Mouse (Mus musculus) brain, embryonic 14.5 days (tissue): ENCODE measurements around the gene Cck. TPM values are rescaled to one million over a fixed set of nuclear protein-coding genes. Genes with fewer than 3 reads are reported as not detected.

Source experiments
- DNase-seq: peaks from one replicate; pipeline ENCODE4 v3.0.0-alpha.2; 2011; ENCODE audit warnings: low read depth
- CTCF ChIP-seq: fragments of 200-500 bp; IDR thresholded peaks from 2 replicates; pipeline ENCODE4 v1.5.1; 2012; ENCODE audit warnings: inconsistent platforms, mild to moderate bottlenecking, moderate library complexity, borderline replicate concordance; ENCODE audit not compliant: insufficient read depth, insufficient read length; ENCODE audit errors: extremely low read depth
- POLR2A ChIP-seq: fragments of 200-500 bp; IDR thresholded peaks from 2 replicates; pipeline ENCODE4 v1.6.1; 2012; ENCODE audit warnings: mild to moderate bottlenecking, inconsistent platforms, borderline replicate concordance; ENCODE audit not compliant: poor library complexity, insufficient read depth, insufficient read length, severe bottlenecking; ENCODE audit errors: extremely low read depth
- polyA plus RNA-seq: library from polyadenylated mRNA; depleted of rRNA; stranded (reverse); fragments of >200 nt; gene quantifications from 2 replicates; pipeline ENCODE4 v1.2.3, GENCODE M21; 2012

Gene Cck
- polyA plus RNA-seq, 1 experiment, result 34.1 TPM

DNA sequence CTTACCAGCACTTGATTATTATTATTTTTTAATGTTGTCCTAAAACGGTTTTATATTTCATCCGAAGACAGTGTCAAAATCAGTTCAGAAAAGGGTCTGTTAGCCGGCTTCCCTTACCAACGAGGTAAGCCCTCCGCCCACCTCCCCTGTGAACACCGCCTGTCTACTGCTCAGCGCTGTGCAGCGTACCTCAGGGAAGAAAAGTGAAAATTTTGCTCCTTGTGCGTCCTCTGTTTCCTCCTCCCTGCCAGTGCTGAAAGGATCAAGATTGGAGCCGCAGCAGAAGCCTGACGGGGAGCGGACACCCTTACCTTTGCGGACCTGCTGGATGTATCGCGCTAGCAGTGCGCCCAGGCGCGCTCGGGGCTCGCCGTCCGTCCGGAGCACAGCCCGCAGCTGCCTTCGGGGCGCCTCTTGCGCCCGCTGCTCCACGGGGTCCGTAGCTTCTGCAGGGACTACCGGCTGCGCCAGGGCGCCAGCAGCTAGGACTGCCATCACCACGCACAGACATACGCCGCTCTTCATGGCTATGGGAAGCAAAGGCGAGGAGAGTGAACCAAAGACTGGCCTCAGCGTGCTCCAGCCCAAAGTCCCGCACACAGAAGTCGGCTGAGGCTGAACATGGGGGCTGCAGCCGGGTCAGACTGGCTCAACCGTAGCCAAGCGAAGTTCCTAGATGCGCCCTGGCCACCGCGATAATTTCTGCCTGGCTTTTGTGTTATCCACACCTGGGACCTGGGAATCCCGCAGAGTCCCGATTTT is 1.3 kb downstream of the Cck start:
- DNase-seq, result no peak
- TF ChIP-seq POLR2A (no peak), CTCF (no peak)

DNA sequence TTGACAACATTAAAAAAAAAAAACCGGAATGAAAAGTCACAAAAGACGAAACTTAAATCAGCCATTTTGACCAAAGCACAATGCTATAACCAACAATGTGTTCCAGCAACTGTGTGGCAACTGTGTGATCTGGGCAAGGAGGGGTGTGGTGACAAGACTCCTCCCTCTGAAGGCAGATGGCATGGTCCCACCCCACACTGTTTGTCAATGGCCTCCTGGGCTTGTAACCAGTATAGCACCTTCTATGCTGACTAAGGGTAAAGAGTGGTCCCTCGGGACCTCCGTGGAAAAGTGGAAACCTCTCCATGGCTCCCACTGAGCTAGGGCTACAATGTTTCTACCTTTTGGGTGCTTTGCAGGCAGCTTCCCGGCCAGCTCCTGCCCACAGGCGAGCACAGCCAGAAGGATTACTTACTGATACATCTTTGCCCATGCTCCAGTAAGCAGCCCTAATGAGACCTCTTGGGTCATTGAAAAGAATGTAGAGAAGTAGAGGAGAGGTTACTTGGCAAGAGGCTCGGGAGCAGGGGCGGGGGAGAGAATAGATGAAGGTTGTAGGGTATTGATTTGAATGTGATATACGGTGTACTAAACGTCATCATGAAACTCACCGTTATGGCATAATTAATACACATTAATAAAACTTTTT is 3.8 kb downstream of the Cck start:
- no peak for TF ChIP-seq CTCF
- TF ChIP-seq POLR2A, result no peak
- DNase-seq, result no peak

DNA sequence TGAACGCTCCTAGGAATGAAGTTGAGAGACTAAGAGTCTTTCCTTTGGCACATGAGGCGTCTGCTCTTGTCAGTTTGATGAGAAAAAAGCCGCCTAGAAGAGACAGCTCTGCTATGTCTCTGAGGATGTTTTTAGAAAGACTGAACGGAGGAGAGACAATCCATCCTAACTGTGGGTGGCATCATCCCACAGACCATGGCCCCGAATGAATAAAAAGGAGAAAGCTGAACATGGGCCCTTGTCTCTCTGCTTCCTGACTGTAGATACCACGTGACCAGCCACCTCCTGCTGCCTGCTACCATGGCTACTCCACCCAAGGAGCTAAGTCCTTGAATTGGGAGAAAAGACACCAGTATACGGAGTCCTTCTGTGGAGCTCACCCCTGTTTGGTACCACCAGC is 8.3 kb downstream of the Cck start:
- no peak for TF ChIP-seq CTCF
- no peak for TF ChIP-seq POLR2A
- no peak for DNase-seq

DNA sequence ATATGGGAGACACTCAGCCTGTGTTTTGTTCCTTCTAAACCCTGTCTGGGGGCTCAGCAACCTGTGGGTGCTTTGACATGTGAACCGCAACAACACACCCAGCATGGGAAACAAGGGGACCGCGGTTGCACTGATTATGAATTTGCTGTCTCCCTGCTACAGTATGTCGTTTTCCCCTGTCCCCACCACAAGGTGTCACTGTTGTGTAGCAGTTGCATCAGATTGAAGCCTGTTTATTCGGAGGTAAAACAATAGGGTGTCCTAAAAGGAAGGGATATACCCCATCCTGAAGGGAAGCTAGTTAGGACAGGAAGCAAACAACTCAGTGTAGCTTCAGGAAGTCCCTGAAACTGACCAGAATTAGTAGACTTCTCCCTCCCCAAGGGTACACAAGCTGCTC is 16.0 kb downstream of the Cck start:
- TF ChIP-seq POLR2A, result no peak
- peak; percentile 85 for TF ChIP-seq CTCF
- peak; percentile 92 for DNase-seq

GRCm38 (mm10) chr9:121477305-121477911 is 18.1 kb downstream of the Cck start:
- peak; percentile 93 for TF ChIP-seq CTCF
- no peak for TF ChIP-seq POLR2A

GRCm38 (mm10) chr9:121475488-121476452 is 19.7 kb downstream of the Cck start:
- no peak for TF ChIP-seq CTCF
- TF ChIP-seq POLR2A, result no peak
- peak; percentile 43 for DNase-seq

More at GRCm38 (mm10) chr9:121477305-121477911, 18.1 kb downstream of the Cck start:
- DNase-seq, result peak; percentile 94

DNA sequence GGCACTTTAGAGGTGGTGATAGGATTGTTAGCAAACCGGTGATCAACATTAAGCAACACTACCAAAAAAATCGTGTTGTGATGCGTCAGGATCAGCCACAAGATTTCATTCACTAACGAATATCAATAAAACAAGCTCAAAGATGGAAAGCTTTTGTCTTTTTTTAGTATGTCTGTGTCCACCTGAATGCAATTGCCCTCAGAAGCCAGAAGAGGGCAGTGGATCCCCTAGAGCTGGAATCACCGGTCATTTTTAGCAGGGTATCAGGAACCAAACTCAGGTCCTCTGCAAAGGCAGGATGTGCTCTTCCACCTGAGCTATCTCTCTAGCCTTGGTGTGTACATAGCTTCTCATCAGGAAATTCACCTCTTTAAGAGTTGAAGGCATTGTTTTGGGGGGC is 20.7 kb downstream of the Cck start:
- no peak for TF ChIP-seq POLR2A
- TF ChIP-seq CTCF, result peak; percentile 35; the same call in 1 of the 2 replicates
- no peak for DNase-seq

DNA sequence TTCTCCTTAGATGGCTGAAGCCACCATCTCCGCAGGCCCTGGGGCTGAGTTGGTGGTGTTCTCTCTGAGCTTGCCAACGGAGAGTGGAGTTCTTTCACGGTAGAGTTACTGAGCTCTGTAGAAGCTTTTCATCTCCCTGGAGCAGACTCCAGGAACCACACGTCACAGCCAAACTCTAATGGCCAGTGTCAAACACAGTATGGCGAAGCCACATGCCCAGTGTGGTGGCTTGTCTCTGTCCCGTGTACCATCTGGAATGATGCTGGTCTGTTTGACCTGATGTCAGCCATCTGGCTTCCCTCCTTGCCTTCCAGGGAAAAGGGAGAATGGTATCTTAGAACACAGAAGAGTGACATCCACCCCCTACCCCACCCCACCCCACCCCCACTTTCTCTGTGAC is 25.8 kb downstream of the Cck start:
- peak; percentile 27 for DNase-seq
- TF ChIP-seq POLR2A (no peak), CTCF (no peak)

GRCm38 (mm10) chr9:121467460-121467859 is 28.0 kb downstream of the Cck start:
- DNase-seq, result peak; percentile 24
- TF ChIP-seq POLR2A (no peak), CTCF (no peak)

DNA sequence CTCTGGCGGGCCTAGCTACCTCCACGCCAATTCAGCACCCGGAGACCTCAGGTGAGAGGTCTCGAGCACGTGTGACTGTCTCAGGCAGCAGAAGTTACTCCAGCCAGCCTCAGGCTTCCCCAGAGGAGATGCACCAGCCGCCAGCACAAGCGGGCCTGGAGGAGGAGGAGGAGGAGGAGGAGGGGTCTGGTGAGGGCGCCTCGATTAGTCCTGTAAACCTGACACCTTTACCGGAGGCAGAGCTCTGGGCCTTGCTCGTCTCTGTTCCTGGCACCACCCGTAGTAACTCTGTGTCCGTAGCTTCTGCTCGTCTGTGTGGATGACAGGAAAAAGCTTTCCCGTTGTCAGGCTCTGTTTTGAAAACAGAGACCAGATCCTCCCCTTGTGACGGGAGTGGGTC is 35.0 kb downstream of the Cck start:
- no peak for DNase-seq
- TF ChIP-seq CTCF (no peak), POLR2A (no peak)

- TF ChIP-seq CTCF, result no peak
- DNase-seq, result no peak
Observed at GRCm38 (mm10) chr9:121459950-121460349, 35.5 kb downstream of the Cck start.

GRCm38 (mm10) chr9:121458466-121458865 is 37.0 kb downstream of the Cck start:
- TF ChIP-seq POLR2A (no peak), CTCF (peak; percentile 85)
- peak; percentile 56 for DNase-seq

DNA sequence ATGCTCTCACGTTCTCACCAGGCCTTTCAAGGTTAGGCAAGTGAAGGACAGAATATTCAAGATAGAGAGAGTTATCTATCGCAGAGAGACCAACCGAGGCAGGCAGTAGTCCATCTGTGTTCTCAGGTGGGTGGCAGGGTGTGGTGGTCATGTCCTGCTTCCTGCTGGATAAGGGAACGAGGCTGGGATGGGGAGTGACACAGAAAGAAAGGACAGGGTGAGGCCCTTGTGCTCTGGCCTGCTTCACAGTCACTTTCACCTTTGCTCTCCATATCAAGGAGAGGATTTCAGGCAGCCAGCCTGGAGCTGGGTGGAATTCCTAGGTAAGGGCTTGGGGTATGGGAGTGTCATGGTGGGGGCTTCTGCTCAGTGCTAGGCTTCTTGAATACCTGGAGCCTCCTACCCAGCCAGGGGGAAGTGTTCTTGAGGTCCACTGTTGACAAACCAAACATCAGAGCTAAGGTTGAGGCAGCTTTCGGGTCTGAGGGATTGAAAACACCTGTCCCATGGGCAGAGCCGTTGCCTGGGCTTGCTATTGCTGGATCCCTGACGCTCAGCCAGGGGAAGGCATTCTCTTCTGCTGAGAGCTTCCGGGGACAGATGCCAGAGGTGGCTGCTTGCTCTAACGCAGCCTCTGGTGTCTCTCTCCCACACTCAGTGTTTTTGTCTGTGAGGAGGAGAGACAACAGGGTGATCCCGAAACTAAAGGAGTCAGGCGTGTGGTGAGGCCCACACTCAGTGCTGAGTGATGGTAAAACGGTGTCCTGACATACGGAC is 38.6 kb downstream of the Cck start:
- DNase-seq, result no peak
- no peak for TF ChIP-seq CTCF
- TF ChIP-seq POLR2A, result no peak

GRCm38 (mm10) chr9:121454891-121455290 is 40.6 kb downstream of the Cck start:
- TF ChIP-seq CTCF (no peak), POLR2A (no peak)
- no peak for DNase-seq

DNA sequence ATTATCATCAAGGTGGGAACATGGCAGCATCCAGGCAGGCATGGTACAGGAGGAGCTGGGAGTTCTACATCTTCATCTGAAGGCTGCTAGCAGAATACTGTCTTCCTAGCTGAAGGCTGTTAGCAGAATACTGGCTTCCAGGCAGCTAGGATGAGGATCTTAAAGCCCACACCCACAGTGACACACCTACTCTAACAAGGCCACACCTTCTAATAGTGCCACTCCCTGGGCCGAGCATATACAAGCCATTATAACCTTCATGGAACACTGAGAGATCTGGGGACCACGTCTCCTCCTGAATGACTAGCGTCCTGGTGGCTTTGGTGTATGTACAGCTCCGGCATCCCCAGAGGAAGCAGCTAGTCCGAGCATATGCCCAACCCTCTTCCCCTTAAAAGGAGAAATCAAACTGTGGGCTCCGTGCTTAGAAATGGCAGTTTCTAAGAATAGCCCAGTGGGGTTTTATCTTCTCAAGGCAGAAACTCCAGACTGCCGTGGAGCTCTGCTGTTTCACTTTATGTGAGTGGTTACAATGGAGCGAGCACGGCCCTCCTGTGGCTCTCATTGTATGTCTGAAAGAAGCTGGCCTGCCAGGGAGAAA is 43.1 kb downstream of the Cck start:
- DNase-seq, result peak; percentile 40
